Mouse (Mus musculus) retina, postnatal 7 days (tissue): ENCODE measurements around the gene 1700022I11Rik.

ENCODE experiments used
- DNase-seq: peaks from one replicate; pipeline ENCODE4 v3.0.0-alpha.2; 2012; ENCODE audit warnings: low read depth, low spot score

Gene 1700022I11Rik

DNA sequence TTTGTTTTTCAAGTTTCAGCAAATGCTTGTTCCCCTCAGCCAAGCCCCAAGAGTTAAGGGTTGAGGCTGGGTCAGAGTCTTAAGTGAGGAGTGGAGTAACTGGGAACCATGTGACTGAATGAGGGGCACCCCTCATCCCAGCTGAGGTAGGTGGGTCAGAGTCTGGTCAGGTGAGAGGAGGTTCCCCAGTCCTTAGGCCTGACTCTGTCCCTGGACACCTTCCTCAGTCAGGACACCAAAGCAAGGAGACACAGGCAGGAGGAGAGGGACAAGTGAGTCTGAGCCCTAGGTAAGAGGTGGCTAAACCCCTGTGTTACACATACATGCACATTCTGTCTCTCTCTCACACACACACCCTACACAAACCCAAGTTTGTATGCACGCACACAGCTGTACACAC lies 63.1 kb downstream of the 1700022I11Rik start:
- DNase-seq: no peak
